Mouse (Mus musculus) liver, adult (tissue): ENCODE measurements at regions not wholly inside any gene's neighbourhood (a gene's known extent, or its start where the extent isn't known, plus 50 kb on each side); places are given as distances from the start of the nearest gene placed in this dataset.

Source experiments
- GATA4 ChIP-seq: IDR thresholded peaks from 2 replicates; pipeline ENCODE4 v1.6.1; 2014; ENCODE audit warnings: mild to moderate bottlenecking, low read length; ENCODE audit not compliant: insufficient replicate concordance

DNA sequence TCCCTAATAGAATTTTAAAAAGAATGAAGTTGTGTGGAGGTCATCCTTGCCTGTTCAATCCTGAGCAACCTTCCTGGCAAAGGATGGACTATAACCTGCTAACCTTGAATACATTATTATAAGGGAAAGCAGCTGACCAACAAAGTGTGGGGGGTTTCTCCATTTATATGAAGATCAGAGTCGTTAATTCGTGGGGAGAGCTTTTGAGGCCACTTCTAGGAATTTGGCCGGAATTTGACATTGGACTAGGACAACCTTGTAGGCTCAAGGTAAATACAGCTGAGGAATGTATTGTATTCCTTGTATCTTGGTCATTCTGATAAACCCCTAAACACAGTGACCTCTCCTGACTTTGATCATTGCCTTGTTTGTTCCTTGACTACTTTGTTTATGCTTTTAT is 56.9 kb downstream of the Klf4 start:
- TF ChIP-seq GATA4, result no peak

- no peak for TF ChIP-seq GATA4
Observed at GRCm38 (mm10) chr4:55474044-55474788, 58.0 kb downstream of the Klf4 start.

- TF ChIP-seq GATA4, result no peak
Observed at GRCm38 (mm10) chr4:55472649-55473048, 59.6 kb downstream of the Klf4 start.

GRCm38 (mm10) chr4:55470779-55471663 is 61.2 kb downstream of the Klf4 start:
- peak; percentile 35; the same call in 1 of the 2 replicates for TF ChIP-seq GATA4

DNA sequence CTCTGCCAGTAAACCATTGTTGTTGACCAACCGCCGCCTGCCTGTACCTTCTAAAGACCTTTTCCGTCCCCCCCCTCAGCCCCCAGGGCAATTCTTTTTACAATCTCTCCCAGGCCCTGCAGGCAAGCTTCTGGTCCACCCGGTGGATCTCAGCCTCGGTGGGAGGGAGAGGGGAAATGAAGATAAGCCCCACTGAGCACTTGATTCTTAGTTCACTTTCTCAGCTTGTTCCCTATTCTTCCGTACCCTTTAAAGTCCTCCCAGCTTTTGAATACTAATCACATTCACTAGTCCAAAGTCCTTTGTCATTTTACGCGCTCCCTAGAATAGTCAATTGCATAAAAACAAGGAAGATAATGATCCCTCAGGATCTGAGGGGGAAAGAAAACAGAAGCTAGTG is 68.1 kb downstream of the Klf4 start:
- TF ChIP-seq GATA4, result no peak

DNA sequence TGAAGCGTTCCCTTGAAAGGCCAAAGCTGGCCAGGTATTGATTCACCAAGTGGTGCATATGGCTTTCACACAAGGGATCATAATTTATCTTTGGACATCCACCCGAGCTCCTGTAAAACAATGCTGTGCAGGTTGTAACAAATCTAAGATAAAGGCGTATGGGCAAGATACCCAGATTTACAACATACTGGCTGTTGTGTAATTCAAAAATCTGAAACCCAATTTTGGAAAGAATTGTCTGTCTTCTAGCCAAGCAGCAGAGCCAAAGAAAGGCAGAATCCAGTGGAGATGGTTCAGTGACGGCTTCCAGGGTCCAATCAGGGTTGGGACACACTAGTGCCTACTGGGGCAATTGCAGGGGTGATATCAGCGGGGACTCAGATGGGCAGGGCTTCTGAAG is 70.3 kb downstream of the Klf4 start:
- TF ChIP-seq GATA4, result no peak

DNA sequence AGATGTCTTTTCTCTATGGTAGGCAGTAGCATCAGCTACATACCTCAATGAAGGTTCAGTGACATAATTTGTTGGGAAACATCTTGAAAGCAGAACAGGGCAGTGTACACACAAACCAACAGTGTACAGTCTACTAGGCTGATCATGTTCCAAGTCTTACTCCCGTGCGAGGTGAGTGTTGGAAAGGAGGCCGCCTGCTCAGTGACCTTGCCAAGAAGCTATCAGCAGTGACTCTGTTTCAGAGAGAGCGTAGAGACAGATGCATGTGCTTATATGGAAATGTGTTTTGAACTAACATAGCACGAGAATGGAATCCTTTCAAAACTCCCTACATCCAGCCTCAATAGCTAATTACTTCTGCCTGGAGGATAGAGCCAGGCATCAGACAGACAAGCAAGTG is 78.4 kb downstream of the Klf4 start:
- TF ChIP-seq GATA4, result no peak

DNA sequence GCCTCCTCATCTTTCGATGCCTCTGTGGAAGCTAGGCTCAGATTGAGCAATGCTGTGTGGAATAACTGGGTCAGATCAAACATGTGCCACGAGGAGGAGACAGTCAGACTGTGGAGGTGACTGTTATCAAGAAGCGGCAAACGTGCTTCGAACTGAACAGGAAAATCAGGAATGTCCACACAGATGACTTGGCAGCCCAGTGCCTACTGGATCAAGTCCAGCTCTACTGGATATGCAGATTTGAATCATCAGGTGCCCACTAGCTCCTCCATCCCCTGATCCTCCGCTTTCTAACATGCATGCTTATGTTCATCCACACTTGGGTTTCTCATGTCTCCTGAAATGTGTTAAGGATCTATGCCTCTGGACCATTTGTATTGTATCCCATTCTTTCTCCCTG is 79.7 kb downstream of the Klf4 start:
- TF ChIP-seq GATA4, result no peak

GRCm38 (mm10) chr4:55451711-55452110 is 80.6 kb downstream of the Klf4 start:
- no peak for TF ChIP-seq GATA4

- no peak for TF ChIP-seq GATA4
Observed at GRCm38 (mm10) chr4:55451026-55451425, 81.2 kb downstream of the Klf4 start.

GRCm38 (mm10) chr4:55443489-55443888 is 88.8 kb downstream of the Klf4 start:
- TF ChIP-seq GATA4, result no peak

DNA sequence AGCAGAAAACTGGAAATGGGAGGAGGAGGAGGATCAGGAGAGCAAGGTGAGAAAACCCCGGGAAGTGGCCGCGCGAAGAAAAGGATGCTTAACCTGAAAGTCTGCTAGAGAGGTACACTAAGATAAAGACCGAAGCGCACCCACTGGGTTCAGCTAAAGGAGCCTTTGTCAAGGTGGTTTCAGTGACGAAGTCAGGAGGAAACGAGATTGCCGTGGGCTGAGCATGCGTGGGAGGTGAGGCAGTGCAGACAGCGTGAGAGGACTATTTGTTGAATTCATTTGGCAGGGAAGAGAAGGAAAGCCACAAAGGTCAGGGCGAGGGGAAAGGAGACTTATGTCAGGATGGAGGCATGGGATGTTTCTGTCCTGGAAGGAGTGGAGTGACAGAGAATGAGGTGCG is 90.2 kb downstream of the Klf4 start:
- no peak for TF ChIP-seq GATA4
